Mouse (Mus musculus) stomach, embryonic 14.5 days (tissue): ENCODE data around the gene Ankrd33b. TPM values are rescaled to one million over a fixed set of nuclear protein-coding genes. Genes with fewer than 3 reads are reported as not detected.

Experiments used
- ATAC-seq: fragments of 200-750 bp; cut with Nextera tagmentation; 2 replicates; pipeline ENCODE4 v1.8.0; 2017; ENCODE audit warnings: low read depth, moderate TSS enrichment; ENCODE audit not compliant: insufficient number of reproducible peaks, insufficient read depth, low FRiP score
- H3K27ac ChIP-seq: fragments of 300-500 bp; sonication (generic); 2 replicates; pipeline ENCODE4 v1.5.1; 2014; ENCODE audit warnings: mild to moderate bottlenecking, low read length, moderate library complexity, mixed read lengths
- H3K27me3 ChIP-seq: fragments of 300-500 bp; sonication (generic); 2 replicates; pipeline ENCODE4 v1.6.1; 2014; ENCODE audit warnings: low read length, control low read depth, mixed read lengths; ENCODE audit not compliant: control insufficient read depth, insufficient read depth
- H3K36me3 ChIP-seq: fragments of 300-500 bp; sonication (generic); 2 replicates; pipeline ENCODE4 v1.6.1; 2014; ENCODE audit warnings: mild to moderate bottlenecking, control low read depth, low read length, moderate library complexity, mixed read lengths; ENCODE audit not compliant: control insufficient read depth, insufficient read depth
- H3K4me1 ChIP-seq: fragments of 300-500 bp; sonication (generic); 2 replicates; pipeline ENCODE4 v1.6.1; 2014; ENCODE audit warnings: low read length, control low read depth, mixed read lengths; ENCODE audit not compliant: control insufficient read depth, insufficient read depth
- H3K4me2 ChIP-seq: fragments of 300-500 bp; sonication (generic); replicated peaks from 2 replicates; pipeline ENCODE4 v1.6.1; 2014; ENCODE audit warnings: low read depth, low read length, control low read depth
- H3K4me3 ChIP-seq: fragments of 300-500 bp; sonication (generic); 2 replicates; pipeline ENCODE4 v1.5.1; 2014; ENCODE audit warnings: low read depth, low read length, control low read depth
- H3K9ac ChIP-seq: fragments of 300-500 bp; sonication (generic); replicated peaks from 2 replicates; pipeline ENCODE4 v1.6.1; 2014; ENCODE audit warnings: low read depth, mild to moderate bottlenecking, control low read depth, low read length, moderate library complexity, mixed read lengths
- H3K9me3 ChIP-seq: fragments of 300-500 bp; sonication (generic); 2 replicates; pipeline ENCODE4 v1.6.1; 2016; ENCODE audit warnings: low read depth, low read length, control low read depth; ENCODE audit not compliant: control insufficient read depth
- WGBS: fragments of 180-500 bp; shearing (Covaris S2); extraction: QIAGEN DNeasy Blood & Tissue Kit; methylation state at CpG from one replicate; pipeline ENCODE4 v1.1.7; 2014; 5-methylcytosine and 5-hydroxymethylcytosine counted together
- polyA plus RNA-seq: library from polyadenylated mRNA; unstranded; fragments of >200 nt; fragmentation: Nextera tagmentation; extraction: Ambion mirVana; gene quantifications from 2 replicates; pipeline ENCODE4 v1.2.1, GENCODE M21; 2014

The Ankrd33b gene
- polyA plus RNA-seq, 1 experiment from 2014 or later = 0.58 TPM

GRCm38 (mm10) chr15:31248882-31249281 is 118.6 kb downstream of the Ankrd33b start:
- Histone ChIP-seq H3K27ac (no peak overlapping the region), H3K36me3 (no peaks in the 10 kb centered on the region), H3K4me2 (no peak overlapping the region), H3K9ac (no peak overlapping the region), H3K4me3 (no peak overlapping the region), H3K4me1 (no peaks in the 10 kb centered on the region), H3K27me3 (no peaks in the 10 kb centered on the region), H3K9me3 (no peaks in the 10 kb centered on the region)
- ATAC-seq = no peak
- WGBS = 74% methylated on average over 7 of the region's 7 CpGs

GRCm38 (mm10) chr15:31247035-31247434 is 120.5 kb downstream of the Ankrd33b start:
- no peaks in the 10 kb centered on the region for H3K4me1 ChIP-seq
- no peak for ATAC-seq

GRCm38 (mm10) chr15:31245934-31246333 is 121.6 kb downstream of the Ankrd33b start:
- no peaks in the 10 kb centered on the region for H3K4me1 ChIP-seq
- WGBS = 66% methylated on average over 9 of the region's 9 CpGs
- H3K36me3 ChIP-seq = 0 out of 2 replicates have a peak, but pooled peaks cover 4% of the 10 kb centered on the region
- H3K27ac ChIP-seq = no peak overlapping the region
- no peak overlapping the region for H3K4me2 ChIP-seq
- H3K9ac ChIP-seq = no peak overlapping the region
- no peaks in the 10 kb centered on the region for H3K27me3 ChIP-seq
- H3K9me3 ChIP-seq = no peaks in the 10 kb centered on the region
- peak; percentile 76 for ATAC-seq
- H3K4me3 ChIP-seq = no peak overlapping the region

More at GRCm38 (mm10) chr15:31247035-31247434, 120.5 kb downstream of the Ankrd33b start:
- no peaks in the 10 kb centered on the region for H3K9me3 ChIP-seq
- no peak overlapping the region for H3K4me3 ChIP-seq
- H3K4me2 ChIP-seq = no peak overlapping the region
- no peaks in the 10 kb centered on the region for H3K36me3 ChIP-seq
- no peaks in the 10 kb centered on the region for H3K27me3 ChIP-seq
- H3K9ac ChIP-seq = no peak overlapping the region
- no peak overlapping the region for H3K27ac ChIP-seq
- 57% methylated on average over 9 of the region's 9 CpGs for WGBS

GRCm38 (mm10) chr15:31244696-31245445 is 122.7 kb downstream of the Ankrd33b start:
- Histone ChIP-seq H3K9me3 (no peaks in the 10 kb centered on the region), H3K36me3 (peaks cover 7% of the 10 kb centered on the region), H3K4me3 (no peak overlapping the region), H3K4me1 (no peaks in the 10 kb centered on the region), H3K4me2 (no peak overlapping the region), H3K27ac (no peak overlapping the region), H3K9ac (no peak overlapping the region), H3K27me3 (no peaks in the 10 kb centered on the region)
- 76% methylated on average over 17 of the region's 17 CpGs for WGBS
- no peak for ATAC-seq

GRCm38 (mm10) chr15:31243260-31243659 is 124.3 kb downstream of the Ankrd33b start:
- Histone ChIP-seq H3K36me3 (peaks cover 12% of the 10 kb centered on the region), H3K4me2 (no peak overlapping the region), H3K4me3 (no peak overlapping the region), H3K27ac (no peak overlapping the region), H3K9ac (no peak overlapping the region), H3K4me1 (no peaks in the 10 kb centered on the region), H3K9me3 (no peaks in the 10 kb centered on the region), H3K27me3 (no peaks in the 10 kb centered on the region)
- 73% methylated on average over 10 of the region's 10 CpGs for WGBS
- no peak for ATAC-seq

Other genes starting within 250 kb of the Ankrd33b start
- gene Dap, start 143.4 kb downstream of the Ankrd33b start, polyA plus RNA-seq = 98.8 and 107 TPM in 2 replicates
- gene Ropn1l, start 86.0 kb upstream of the Ankrd33b start, polyA plus RNA-seq = 1.4 and 2.3 TPM in 2 replicates
- 37.2 and 38.6 TPM in 2 replicates for gene March6, start 163.3 kb upstream of the Ankrd33b start, polyA plus RNA-seq
- gene Cmbl, start 197.7 kb upstream of the Ankrd33b start, polyA plus RNA-seq = 7.2 and 8.6 TPM in 2 replicates
- 533 and 552 TPM in 2 replicates for gene Cct5, start 234.1 kb upstream of the Ankrd33b start, polyA plus RNA-seq
- 12.1 and 14.8 TPM in 2 replicates for gene Fam173b, start 234.1 kb upstream of the Ankrd33b start, polyA plus RNA-seq